Mouse (Mus musculus) heart, postnatal 10 days (tissue): Measurements from ENCODE around the gene Kctd13. TPM values are rescaled to one million over a fixed set of nuclear protein-coding genes. Genes with fewer than 3 reads are reported as not detected.

ENCODE experiments used
- DNase-seq, 2 experiments: peaks; one replicate each; pipeline ENCODE4 v3.0.0; 2021
- intact Hi-C: fragments of 180-260 bp; cut with DNase I; formaldehyde crosslinking; loops from one replicate; pipeline ENCODE4 v1.15.1; 2025
- total RNA-seq, 2 experiments: library from RNA; stranded (reverse); gene quantifications; 2 replicates each; pipeline ENCODE4 v1.2.3; 2021

Gene Kctd13
- total RNA-seq, 2 experiments from 2014 or later, result 7.7 to 9.7 TPM

DNA sequence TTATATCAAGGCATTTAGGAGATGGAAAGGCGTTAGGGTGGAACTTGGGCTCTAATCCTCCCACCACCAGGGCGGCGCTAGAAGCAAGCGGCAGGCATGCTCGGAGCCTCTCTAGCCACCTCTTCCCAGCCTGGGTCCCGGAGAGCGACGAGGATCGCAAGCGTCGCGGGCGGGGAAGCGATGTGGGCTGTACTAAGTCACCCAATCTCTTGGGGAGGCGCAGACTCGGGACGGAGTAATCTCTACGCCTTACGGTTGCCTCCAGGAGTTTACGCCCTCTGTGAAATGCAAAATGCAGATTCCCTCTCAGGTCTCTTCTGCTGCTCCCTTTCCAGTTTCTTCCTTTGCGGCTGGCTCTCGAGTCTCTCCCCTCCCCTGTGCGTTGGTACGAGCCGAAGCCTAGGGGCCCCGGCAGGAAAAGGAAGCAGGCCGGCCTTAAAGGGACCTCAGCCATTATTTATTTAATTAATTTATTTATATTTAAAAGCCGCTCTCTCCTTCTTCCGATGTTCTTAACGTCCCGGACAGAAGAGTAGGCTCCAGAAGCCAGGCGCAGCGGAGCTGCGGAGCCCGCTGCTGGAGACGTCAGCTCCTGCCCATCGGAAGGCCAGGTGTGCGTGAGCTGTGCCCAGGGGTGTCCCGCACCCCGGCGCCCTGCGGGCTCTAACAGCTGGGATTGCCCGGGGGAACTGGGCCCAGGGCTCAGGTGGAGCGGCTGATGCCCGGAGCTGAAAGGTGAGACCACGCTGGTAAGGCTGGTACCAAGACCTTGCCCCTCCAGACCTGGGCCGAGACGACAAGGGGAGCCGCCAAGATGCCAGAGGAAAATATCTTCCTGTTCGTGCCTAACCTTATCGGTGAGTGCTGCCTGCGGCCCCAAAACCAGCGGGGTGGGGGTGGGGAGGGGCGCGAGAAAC is 47.5 kb downstream of the Kctd13 start, which contains the start of gene Cdiptos:
Gene Cdiptos (minus strand): TSS at position 149 of the 917 bp plus-strand sequence.
- peak; percentile 97 to 99 for DNase-seq
- intact Hi-C loops, result loop anchor here (2.0 kb wide), 2 partner anchors 25 to 41 kb away; partner anchors contain the start of genes Pagr1a, Pagr1b and Sez6l2

DNA sequence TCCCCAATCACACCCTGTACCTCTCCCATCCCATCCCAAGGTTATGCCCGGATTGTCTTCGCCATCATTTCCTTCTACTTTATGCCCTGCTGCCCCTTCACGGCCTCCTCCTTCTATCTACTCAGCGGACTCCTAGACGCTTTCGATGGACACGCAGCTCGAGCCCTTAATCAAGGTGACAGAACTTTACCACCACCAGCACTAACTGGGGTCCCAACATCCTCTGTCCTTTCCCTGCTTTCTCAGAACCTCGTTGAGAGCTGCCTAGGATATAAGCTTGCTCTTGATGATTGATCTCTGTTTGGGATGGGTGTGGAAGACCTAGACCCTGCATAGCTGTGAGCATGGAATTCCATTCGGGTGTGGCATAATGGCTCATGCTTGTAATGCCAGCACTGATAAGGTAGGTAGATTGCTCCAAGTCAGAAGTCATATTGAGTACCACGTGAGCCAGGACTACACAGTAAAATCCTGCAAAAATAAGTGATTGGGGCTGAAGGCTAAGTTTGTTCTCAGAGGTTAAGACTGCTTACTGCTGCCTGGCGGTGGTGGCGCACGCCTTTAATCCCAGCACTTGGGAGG is 48.3 kb downstream of the Kctd13 start:
- intact Hi-C loops, result no loop called here
- DNase-seq, result peak in 1 of 2 experiments; percentile 13

DNA sequence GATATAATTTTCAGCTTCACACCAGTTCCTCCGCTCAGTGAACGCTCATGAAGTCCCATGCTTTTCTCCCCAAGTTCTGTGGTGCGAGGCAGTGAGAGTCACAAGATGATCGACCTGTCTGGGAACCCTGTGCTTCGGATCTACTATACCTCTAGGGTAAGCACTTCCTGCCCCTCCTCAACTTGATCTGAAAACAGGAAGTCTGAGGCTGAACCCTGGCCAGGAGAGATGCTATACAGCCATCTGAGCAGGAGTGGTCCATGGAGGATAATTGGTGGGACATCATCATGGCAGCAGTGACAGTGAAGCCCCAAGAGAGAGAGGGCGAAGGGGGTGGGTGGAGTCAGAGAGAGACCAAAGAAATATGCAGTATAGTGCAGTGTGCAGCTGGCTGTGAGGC is 50.2 kb downstream of the Kctd13 start:
- intact Hi-C loops, result no loop called here
- DNase-seq, result no peak

GRCm38 (mm10) chr7:126981601-126982000 is 52.9 kb downstream of the Kctd13 start:
- DNase-seq, result no peak
- intact Hi-C loops, result no loop called here

DNA sequence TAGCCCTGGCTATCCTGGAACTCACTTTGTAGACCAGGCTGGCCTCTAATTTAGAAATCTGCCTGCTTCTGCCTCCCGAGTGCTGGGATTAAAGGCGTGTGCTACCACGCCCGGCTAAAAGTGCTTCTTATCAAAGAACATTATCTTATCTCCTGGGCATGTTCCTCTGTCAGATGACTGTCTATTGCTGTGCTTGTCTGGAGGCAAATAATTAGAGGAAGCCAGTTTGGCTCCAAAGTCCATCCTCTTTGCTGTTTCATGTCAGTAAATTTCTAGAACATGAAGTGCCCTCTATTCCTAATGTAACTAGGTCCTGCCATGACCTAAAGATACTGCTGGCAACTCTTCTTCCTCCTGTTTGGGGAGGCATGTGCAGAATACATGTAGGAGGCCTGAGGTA is 53.4 kb downstream of the Kctd13 start:
- intact Hi-C loops, result no loop called here

DNA sequence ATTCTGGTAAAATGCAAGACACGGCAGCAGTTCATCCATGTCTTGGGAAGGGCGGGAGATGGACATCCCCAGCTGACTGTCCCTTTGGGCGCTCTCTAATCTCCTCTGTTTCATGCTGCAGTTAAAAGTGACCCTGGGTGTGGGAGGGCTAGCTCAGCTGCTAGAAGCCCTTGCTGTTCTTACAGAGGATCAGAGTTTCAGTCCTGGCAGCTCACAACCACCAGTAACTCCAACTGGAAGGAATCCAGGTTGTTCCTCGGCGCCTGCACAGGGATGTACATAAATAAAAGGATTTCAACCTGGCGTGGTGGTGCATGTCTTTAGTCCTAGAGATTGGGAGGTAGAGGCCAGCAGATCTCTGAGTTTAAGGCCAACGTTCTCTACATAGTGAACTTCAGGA is 54.4 kb downstream of the Kctd13 start:
- no peak for DNase-seq
- intact Hi-C loops, result no loop called here

More for the DNA sequence above, 53.4 kb downstream of the Kctd13 start:
- no peak for DNase-seq

DNA sequence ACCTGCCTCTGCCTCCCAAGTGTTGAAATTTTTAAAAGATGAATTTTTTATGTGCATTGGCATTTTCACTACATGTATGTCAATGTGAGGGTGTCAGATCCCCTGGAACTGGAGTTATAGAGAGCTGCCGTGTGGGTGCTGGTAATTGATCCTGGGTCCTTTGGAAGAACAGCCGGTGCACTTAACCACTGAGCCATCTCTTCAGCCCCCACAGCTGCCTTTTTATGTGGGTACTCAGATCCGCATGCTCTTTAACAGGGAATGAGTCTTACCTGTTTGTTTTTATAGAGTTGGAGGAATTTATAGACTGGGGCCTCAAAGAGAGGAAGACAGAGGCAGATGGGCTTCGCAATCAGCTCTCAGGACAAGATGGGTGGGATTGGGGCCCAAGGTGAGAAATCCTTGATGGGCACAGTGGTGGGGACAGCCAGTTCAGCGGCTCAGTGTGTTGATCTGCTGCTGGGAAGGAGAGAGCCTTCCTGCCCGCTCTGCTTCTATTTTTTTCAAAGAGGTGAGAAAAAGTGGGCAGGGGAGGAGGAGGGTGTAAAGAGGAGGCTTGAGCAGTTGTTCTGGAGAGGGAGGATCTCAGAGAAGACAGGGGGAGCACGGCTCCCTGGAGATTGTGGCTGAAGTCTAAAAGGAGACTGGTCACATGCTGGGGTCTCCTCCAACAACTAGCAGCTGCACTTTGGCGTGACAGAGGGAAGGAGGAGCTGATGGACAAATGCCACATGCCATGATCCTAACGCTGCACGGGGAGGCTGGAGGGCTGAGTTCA is 56.2 kb downstream of the Kctd13 start:
- no peak for DNase-seq

GRCm38 (mm10) chr7:126986319-126986718 is 57.6 kb downstream of the Kctd13 start:
- intact Hi-C loops, result loop anchor here (2.0 kb wide), 1 partner anchor 118 kb away; no protein-coding TSS in a partner anchor

More for the DNA sequence above, 56.2 kb downstream of the Kctd13 start:
- intact Hi-C loops, result no loop called here

DNA sequence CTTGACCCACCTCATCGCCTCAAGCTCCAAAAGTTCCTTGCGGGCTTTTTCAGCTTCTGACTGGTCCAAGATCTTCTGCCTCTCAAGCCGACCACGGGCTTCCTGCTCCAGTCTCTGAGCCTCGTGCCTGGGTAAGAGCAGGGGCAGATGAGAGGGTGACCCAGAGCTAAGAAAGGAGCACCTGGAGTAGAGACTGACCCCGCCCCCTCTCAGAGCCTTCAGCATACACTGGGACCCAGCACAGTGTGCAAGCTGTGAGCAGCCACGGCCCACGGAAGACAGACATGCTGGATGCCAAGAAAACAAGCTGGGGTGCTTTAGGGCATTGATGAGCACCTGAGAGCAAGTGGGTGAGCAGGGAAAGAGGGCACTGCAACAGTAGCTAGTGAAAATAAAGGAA is 60.1 kb downstream of the Kctd13 start:
- DNase-seq, result no peak
- intact Hi-C loops, result no loop called here

More at GRCm38 (mm10) chr7:126986319-126986718, 57.6 kb downstream of the Kctd13 start:
- peak; percentile 62 to 68 for DNase-seq

Other genes starting within 250 kb of the Kctd13 start
- gene Bola2, start 233.5 kb upstream of the Kctd13 start, total RNA-seq, result 10 to 100 TPM; 50.7 to 59.8 TPM
- gene Slx1b, start 233.1 kb upstream of the Kctd13 start, total RNA-seq, result 1 to 10 TPM; 6.1 to 8.0 TPM
- 10 to 100 TPM; 12.7 to 14.6 TPM for gene Coro1a, start 221.1 kb upstream of the Kctd13 start, total RNA-seq
- 100 to 1,000 TPM in 1 of 2 experiments, 10 to 100 TPM in 1; 97.7 to 103 TPM for gene Mapk3, start 169.3 kb upstream of the Kctd13 start, total RNA-seq
- gene Gdpd3, start 162.5 kb upstream of the Kctd13 start, total RNA-seq, result 1 to 10 TPM; 3.6 to 4.6 TPM
- 10 to 100 TPM; 61.9 to 71.7 TPM for gene Ypel3, start 151.9 kb upstream of the Kctd13 start, total RNA-seq
- under 1 TPM; 0.29 to 0.35 TPM for gene Tbx6, start 147.4 kb upstream of the Kctd13 start, total RNA-seq
- 10 to 100 TPM; 53.2 to 58.2 TPM for gene Ppp4c, start 136.4 kb upstream of the Kctd13 start, total RNA-seq
- gene Fam57b, start 131.2 kb upstream of the Kctd13 start, total RNA-seq, result 10 to 100 TPM; 10.1 to 11.0 TPM
- gene 4930451I11Rik, start 97.2 kb upstream of the Kctd13 start, total RNA-seq, result not detected
- gene Doc2a, start 81.5 kb upstream of the Kctd13 start, total RNA-seq, result not detected
- gene Hirip3, start 66.9 kb upstream of the Kctd13 start, total RNA-seq, result 10 to 100 TPM; 10.3 to 13.8 TPM
- gene Ino80e, start 66.5 kb upstream of the Kctd13 start, total RNA-seq, result 10 to 100 TPM; 23.8 to 30.0 TPM
- gene Taok2, start 44.2 kb upstream of the Kctd13 start, total RNA-seq, result 10 to 100 TPM; 65.6 to 65.7 TPM
- gene Tmem219, start 6.0 kb upstream of the Kctd13 start, total RNA-seq, result 10 to 100 TPM; 16.3 to 17.6 TPM
- gene Asphd1, start 20.7 kb downstream of the Kctd13 start, total RNA-seq, result not detected
- gene Sez6l2, start 21.7 kb downstream of the Kctd13 start, total RNA-seq, result 10 to 100 TPM; 23.3 to 30.4 TPM
- gene Cdipt, start 47.0 kb downstream of the Kctd13 start, total RNA-seq, result 10 to 100 TPM; 73.8 to 82.0 TPM
- gene Cdiptos, start 47.2 kb downstream of the Kctd13 start, total RNA-seq, result under 1 TPM; 0.47 to 0.84 TPM
- 10 to 100 TPM; 45.3 to 50.1 TPM for gene Mvp, start 85.7 kb downstream of the Kctd13 start, total RNA-seq
- gene Pagr1b, start 87.6 kb downstream of the Kctd13 start, total RNA-seq, result not detected
- 10 to 100 TPM in 1 of 2 experiments, 1 to 10 TPM in 1; 6.4 to 19.6 TPM for gene Pagr1a, start 88.5 kb downstream of the Kctd13 start, total RNA-seq
- gene Gm42742, start 92.2 kb downstream of the Kctd13 start, total RNA-seq, result 10 to 100 TPM; 19.0 to 27.2 TPM
- 1 to 10 TPM; 1.0 to 2.3 TPM for gene Prrt2, start 92.3 kb downstream of the Kctd13 start, total RNA-seq
- 100 to 1,000 TPM; 106 to 113 TPM for gene Maz, start 98.2 kb downstream of the Kctd13 start, total RNA-seq
- gene Kif22, start 113.6 kb downstream of the Kctd13 start, total RNA-seq, result 10 to 100 TPM; 15.3 to 17.6 TPM
- gene Zg16, start 158.4 kb downstream of the Kctd13 start, total RNA-seq, result not detected
- gene AI467606, start 162.5 kb downstream of the Kctd13 start, total RNA-seq, result 1 to 10 TPM in 1 of 2 experiments, under 1 TPM in 1; 0.94 to 1.5 TPM
- gene Qprt, start 193.3 kb downstream of the Kctd13 start, total RNA-seq, result under 1 TPM in 1 of 2 experiments, not detected in 1; 0.29 TPM
- gene Spn, start 208.9 kb downstream of the Kctd13 start, total RNA-seq, result under 1 TPM; 0.72 to 0.84 TPM